Mouse (Mus musculus): ENCODE data around the gene Wdr17.

Gene Wdr17

GRCm38 (mm10) chr8:54886987-54887785 lies at the start of gene Wdr17:
TSS of gene Wdr17 (minus strand) at chr8:54887184.
- ChIA-PET CTCF (no interaction called here), POLR2A (no interaction called here)

GRCm38 (mm10) chr8:54932306-54932705 lies 45.3 kb upstream of the Wdr17 start:
- ChIA-PET POLR2A (no interaction called here), CTCF (no interaction called here)

GRCm38 (mm10) chr8:54924936-54925335 lies 38.0 kb upstream of the Wdr17 start:
- POLR2A ChIA-PET = no interaction called here
- CTCF ChIA-PET = interaction anchor here in 1 of 4 experiments (0.6 kb wide), 1 partner anchor 27 kb away, joined by 14 read pairs; no protein-coding TSS in a partner anchor

- POLR2A ChIA-PET = no interaction called here
- CTCF ChIA-PET = no interaction called here
These were observed 35.3 kb upstream of the Wdr17 start for GRCm38 (mm10) chr8:54922160-54922855.

- CTCF ChIA-PET = no interaction called here
- POLR2A ChIA-PET = no interaction called here
These were observed 30.7 kb upstream of the Wdr17 start for GRCm38 (mm10) chr8:54917710-54918109.

- CTCF ChIA-PET = no interaction called here
- POLR2A ChIA-PET = no interaction called here
These were observed 25.9 kb upstream of the Wdr17 start for GRCm38 (mm10) chr8:54912891-54913290.

GRCm38 (mm10) chr8:54899444-54899843 lies 12.5 kb upstream of the Wdr17 start:
- ChIA-PET POLR2A (no interaction called here), CTCF (no interaction called here)

GRCm38 (mm10) chr8:54894637-54895322 lies 7.8 kb upstream of the Wdr17 start:
- POLR2A ChIA-PET = no interaction called here
- CTCF ChIA-PET = no interaction called here

GRCm38 (mm10) chr8:54894180-54894579 lies 7.2 kb upstream of the Wdr17 start:
- POLR2A ChIA-PET = no interaction called here
- CTCF ChIA-PET = no interaction called here

- CTCF ChIA-PET = no interaction called here
- POLR2A ChIA-PET = no interaction called here
These were observed 424 bp downstream of the Wdr17 start for GRCm38 (mm10) chr8:54886560-54886959.

- ChIA-PET POLR2A (no interaction called here), CTCF (no interaction called here)
These were observed 10.5 kb downstream of the Wdr17 start for GRCm38 (mm10) chr8:54876458-54876857.

GRCm38 (mm10) chr8:54864761-54865064 lies 22.3 kb downstream of the Wdr17 start:
- POLR2A ChIA-PET = no interaction called here
- CTCF ChIA-PET = no interaction called here

GRCm38 (mm10) chr8:54864038-54864760 lies 22.8 kb downstream of the Wdr17 start:
- ChIA-PET POLR2A (no interaction called here), CTCF (no interaction called here)

- CTCF ChIA-PET = no interaction called here
- POLR2A ChIA-PET = no interaction called here
These were observed 50.7 kb downstream of the Wdr17 start for GRCm38 (mm10) chr8:54836029-54836959.

- CTCF ChIA-PET = interaction anchor here in 3 of 4 experiments (0.6 to 1.0 kb wide), 3 partner anchors 12 to 322 kb away, joined by 3 to 4 read pairs (median 3); no protein-coding TSS in a partner anchor
- POLR2A ChIA-PET = no interaction called here
These were observed 57.1 kb downstream of the Wdr17 start for GRCm38 (mm10) chr8:54829794-54830426.

- ChIA-PET POLR2A (no interaction called here), CTCF (no interaction called here)
These were observed 59.0 kb downstream of the Wdr17 start for GRCm38 (mm10) chr8:54827974-54828373.

GRCm38 (mm10) chr8:54822956-54823355 lies 64.0 kb downstream of the Wdr17 start:
- CTCF ChIA-PET = no interaction called here
- POLR2A ChIA-PET = no interaction called here

GRCm38 (mm10) chr8:54818651-54819050 lies 68.3 kb downstream of the Wdr17 start:
- ChIA-PET CTCF (no interaction called here), POLR2A (no interaction called here)

- ChIA-PET CTCF (no interaction called here), POLR2A (no interaction called here)
These were observed 78.8 kb downstream of the Wdr17 start for GRCm38 (mm10) chr8:54808217-54808616.

Data from embryonic stem cell, embryonic (primary cell).